Mouse (Mus musculus) spleen, embryonic (tissue): ENCODE data around the gene Nol3.

Source experiments
- CTCF ChIA-PET: fragments of 350-600 bp; sonication (Branson Sonifier 250); formaldehyde crosslinking; loops from one replicate; lab custom pipeline; 2022; lab: Charles Lee

Nol3 gene

GRCm38 (mm10) chr8:105288231-105288630, 12.3 kb downstream of the Nol3 start:
- CTCF ChIA-PET = interaction anchor here (1.3 kb wide), 1 partner anchor 11 kb away, joined by 3 read pairs; no protein-coding TSS in a partner anchor

- CTCF ChIA-PET = interaction anchor here (0.6 kb wide), 1 partner anchor 28 kb away, joined by 3 read pairs; no protein-coding TSS in a partner anchor
These were observed 13.2 kb downstream of the Nol3 start for GRCm38 (mm10) chr8:105288958-105289732.

GRCm38 (mm10) chr8:105289805-105290460, 14.0 kb downstream of the Nol3 start, which contains the start of gene 4931428F04Rik:
Gene 4931428F04Rik, minus strand, starts transcription at chr8:105289864.
- CTCF ChIA-PET = no interaction called here

GRCm38 (mm10) chr8:105290554-105291314, 14.8 kb downstream of the Nol3 start:
- CTCF ChIA-PET = interaction anchor here (0.9 kb wide), 1 partner anchor 14 kb away, joined by 3 read pairs; no protein-coding TSS in a partner anchor

- CTCF ChIA-PET = interaction anchor here (0.7 to 0.9 kb wide), 2 partner anchors 13 to 138 kb away, joined by 3 to 5 read pairs; no protein-coding TSS in a partner anchor
These were observed 15.4 kb downstream of the Nol3 start for GRCm38 (mm10) chr8:105291364-105291763.

GRCm38 (mm10) chr8:105291802-105292201, 15.9 kb downstream of the Nol3 start:
- CTCF ChIA-PET = interaction anchor here (0.7 kb wide), 1 partner anchor 138 kb away, joined by 5 read pairs; no protein-coding TSS in a partner anchor

GRCm38 (mm10) chr8:105292471-105292870, 16.5 kb downstream of the Nol3 start:
- CTCF ChIA-PET = no interaction called here

GRCm38 (mm10) chr8:105293405-105293804, 17.5 kb downstream of the Nol3 start:
- CTCF ChIA-PET = no interaction called here

GRCm38 (mm10) chr8:105294776-105295175, 18.8 kb downstream of the Nol3 start:
- CTCF ChIA-PET = no interaction called here

- CTCF ChIA-PET = no interaction called here
These were observed 19.3 kb downstream of the Nol3 start for GRCm38 (mm10) chr8:105295256-105295655.

- CTCF ChIA-PET = interaction anchor here (0.7 kb wide), 1 partner anchor 123 kb away, joined by 3 read pairs; no protein-coding TSS in a partner anchor
These were observed 20.1 kb downstream of the Nol3 start, which contains the start of gene Exoc3l for GRCm38 (mm10) chr8:105295895-105296573. Gene Exoc3l, minus strand, starts transcription at chr8:105296101.

GRCm38 (mm10) chr8:105297511-105298192, 21.7 kb downstream of the Nol3 start, which contains the start of gene E2f4:
Gene E2f4, plus strand, starts transcription at chr8:105297663.
- CTCF ChIA-PET = interaction anchor here (0.9 kb wide), 1 partner anchor 16 kb away, joined by 3 read pairs; no protein-coding TSS in a partner anchor

GRCm38 (mm10) chr8:105298351-105299252, 22.7 kb downstream of the Nol3 start:
- CTCF ChIA-PET = no interaction called here

GRCm38 (mm10) chr8:105299962-105300361, 24.0 kb downstream of the Nol3 start:
- CTCF ChIA-PET = no interaction called here

GRCm38 (mm10) chr8:105303396-105303795, 27.5 kb downstream of the Nol3 start:
- CTCF ChIA-PET = interaction anchor here (0.6 to 0.7 kb wide), 2 partner anchors 19 to 303 kb away, joined by 3 to 6 read pairs; no protein-coding TSS in a partner anchor

GRCm38 (mm10) chr8:105303874-105304273, 27.9 kb downstream of the Nol3 start:
- CTCF ChIA-PET = interaction anchor here (0.6 to 1.3 kb wide), 2 partner anchors 13 to 18 kb away, joined by 3 read pairs; no protein-coding TSS in a partner anchor

- CTCF ChIA-PET = interaction anchor here (1.3 kb wide), 1 partner anchor 14 kb away, joined by 3 read pairs; no protein-coding TSS in a partner anchor
These were observed 28.6 kb downstream of the Nol3 start for GRCm38 (mm10) chr8:105304325-105305210.
